Mouse (Mus musculus): Measurements from ENCODE around the gene Tanc2. TPM values are rescaled to one million over a fixed set of nuclear protein-coding genes. Genes with fewer than 3 reads are reported as not detected.

Tanc2 gene
- polyA plus RNA-seq, 1 experiment from 2014 or later, result 14.5 TPM

- WGBS, result 46% methylated on average over 6 of the region's 6 CpGs
- ATAC-seq (ENCODE audit: extremely low read depth, insufficient number of reproducible peaks, low FRiP score, low TSS enrichment), result no peak
- peaks cover 12% of the 10 kb centered on the region for H3K4me1 ChIP-seq
These were observed 246.6 kb downstream of the Tanc2 start for GRCm38 (mm10) chr11:105836344-105836891.

GRCm38 (mm10) chr11:105837962-105838361, 248.2 kb downstream of the Tanc2 start:
- no peaks in the 10 kb centered on the region for H3K27me3 ChIP-seq (replicated peaks)
- no peak overlapping the region for H3K4me3 ChIP-seq
- no peak overlapping the region for H3K4me2 ChIP-seq
- peaks cover 12% of the 10 kb centered on the region for H3K4me1 ChIP-seq
- no peaks in the 10 kb centered on the region for H3K9me3 ChIP-seq
- H3K9ac ChIP-seq, result no peak overlapping the region
- no peak overlapping the region for H3K27ac ChIP-seq (replicated peaks)
- no peak for ATAC-seq (ENCODE audit: extremely low read depth, insufficient number of reproducible peaks, low FRiP score, low TSS enrichment)
- H3K36me3 ChIP-seq, result peaks cover 44% of the 10 kb centered on the region

More at GRCm38 (mm10) chr11:105836344-105836891, 246.6 kb downstream of the Tanc2 start:
- peak overlapping the region; percentile 34 for H3K27ac ChIP-seq (replicated peaks)
- H3K27me3 ChIP-seq (replicated peaks), result no peaks in the 10 kb centered on the region
- no peak overlapping the region for H3K9ac ChIP-seq
- H3K36me3 ChIP-seq, result peaks cover 34% of the 10 kb centered on the region
- H3K4me3 ChIP-seq, result no peak overlapping the region
- no peak overlapping the region for H3K4me2 ChIP-seq
- H3K9me3 ChIP-seq, result no peaks in the 10 kb centered on the region

GRCm38 (mm10) chr11:105845901-105846300, 256.1 kb downstream of the Tanc2 start:
- H3K36me3 ChIP-seq, result peaks cover 33% of the 10 kb centered on the region
- H3K4me2 ChIP-seq, result no peak overlapping the region
- WGBS, result 89% methylated on average over 1 of the region's 1 CpGs
- no peak overlapping the region for H3K27ac ChIP-seq (replicated peaks)
- H3K9ac ChIP-seq, result no peak overlapping the region
- ATAC-seq (ENCODE audit: extremely low read depth, insufficient number of reproducible peaks, low FRiP score, low TSS enrichment), result no peak
- H3K9me3 ChIP-seq, result no peaks in the 10 kb centered on the region
- no peaks in the 10 kb centered on the region for H3K27me3 ChIP-seq (replicated peaks)
- no peak overlapping the region for H3K4me3 ChIP-seq
- H3K4me1 ChIP-seq, result no peaks in the 10 kb centered on the region

GRCm38 (mm10) chr11:105855504-105855903, 265.7 kb downstream of the Tanc2 start:
- Histone ChIP-seq H3K4me3 (no peak overlapping the region), H3K4me2 (no peak overlapping the region), H3K27ac (replicated peaks) (no peak overlapping the region), H3K36me3 (peaks cover 33% of the 10 kb centered on the region), H3K9me3 (peaks cover 3% of the 10 kb centered on the region; the same call in 1 of the 2 replicates), H3K9ac (no peak overlapping the region), H3K4me1 (peaks cover 7% of the 10 kb centered on the region; the same call in 1 of the 2 replicates), H3K27me3 (replicated peaks) (no peaks in the 10 kb centered on the region)
- WGBS, result 49% methylated on average over 3 of the region's 3 CpGs
- no peak for ATAC-seq (ENCODE audit: extremely low read depth, insufficient number of reproducible peaks, low FRiP score, low TSS enrichment)

GRCm38 (mm10) chr11:105858063-105858462, 268.3 kb downstream of the Tanc2 start:
- Histone ChIP-seq H3K9ac (no peak overlapping the region), H3K4me2 (no peak overlapping the region), H3K4me1 (peaks cover 7% of the 10 kb centered on the region; the same call in 1 of the 2 replicates), H3K27me3 (replicated peaks) (no peaks in the 10 kb centered on the region), H3K36me3 (peaks cover 39% of the 10 kb centered on the region), H3K27ac (replicated peaks) (no peak overlapping the region), H3K9me3 (peaks cover 3% of the 10 kb centered on the region; the same call in 1 of the 2 replicates), H3K4me3 (no peak overlapping the region)
- no peak for ATAC-seq (ENCODE audit: extremely low read depth, insufficient number of reproducible peaks, low FRiP score, low TSS enrichment)

- H3K27ac ChIP-seq (replicated peaks), result peak overlapping the region; percentile 42; the same call in 1 of the 2 replicates
- no peak overlapping the region for H3K4me3 ChIP-seq
- H3K36me3 ChIP-seq, result peaks cover 37% of the 10 kb centered on the region
- no peaks in the 10 kb centered on the region for H3K9me3 ChIP-seq
- peaks cover 48% of the 10 kb centered on the region for H3K4me1 ChIP-seq
- WGBS, result 52% methylated on average over 1 of the region's 1 CpGs
- no peak overlapping the region for H3K4me2 ChIP-seq
- no peak for ATAC-seq (ENCODE audit: extremely low read depth, insufficient number of reproducible peaks, low FRiP score, low TSS enrichment)
- no peak overlapping the region for H3K9ac ChIP-seq
- no peaks in the 10 kb centered on the region for H3K27me3 ChIP-seq (replicated peaks)
These were observed 295.8 kb downstream of the Tanc2 start for GRCm38 (mm10) chr11:105885558-105885957.

- Histone ChIP-seq H3K9ac (no peak overlapping the region), H3K4me2 (no peak overlapping the region), H3K4me3 (no peak overlapping the region), H3K27ac (replicated peaks) (peak overlapping the region; percentile 84), H3K4me1 (peaks cover 51% of the 10 kb centered on the region), H3K27me3 (replicated peaks) (no peaks in the 10 kb centered on the region), H3K9me3 (no peaks in the 10 kb centered on the region), H3K36me3 (peaks cover 30% of the 10 kb centered on the region)
- WGBS, result 28% methylated on average over 1 of the region's 1 CpGs
- ATAC-seq (ENCODE audit: extremely low read depth, insufficient number of reproducible peaks, low FRiP score, low TSS enrichment), result peak; percentile 61; the same call in 1 of the 2 replicates
These were observed 297.5 kb downstream of the Tanc2 start for GRCm38 (mm10) chr11:105887281-105887680.

GRCm38 (mm10) chr11:105899151-105899550, 309.4 kb downstream of the Tanc2 start:
- Histone ChIP-seq H3K36me3 (peaks cover 84% of the 10 kb centered on the region), H3K9ac (no peak overlapping the region), H3K4me3 (no peak overlapping the region), H3K27me3 (replicated peaks) (no peaks in the 10 kb centered on the region), H3K4me1 (peaks cover 10% of the 10 kb centered on the region; the same call in 1 of the 2 replicates), H3K27ac (replicated peaks) (no peak overlapping the region), H3K4me2 (no peak overlapping the region), H3K9me3 (no peaks in the 10 kb centered on the region)
- ATAC-seq (ENCODE audit: extremely low read depth, insufficient number of reproducible peaks, low FRiP score, low TSS enrichment), result no peak
- 39% methylated on average over 1 of the region's 1 CpGs for WGBS

GRCm38 (mm10) chr11:105901501-105901900, 311.7 kb downstream of the Tanc2 start:
- Histone ChIP-seq H3K4me2 (no peak overlapping the region), H3K27me3 (replicated peaks) (no peaks in the 10 kb centered on the region), H3K4me3 (no peak overlapping the region), H3K9ac (no peak overlapping the region), H3K9me3 (no peaks in the 10 kb centered on the region), H3K4me1 (peaks cover 24% of the 10 kb centered on the region), H3K27ac (replicated peaks) (peak overlapping the region; percentile 42; the same call in 1 of the 2 replicates), H3K36me3 (peaks cover 74% of the 10 kb centered on the region)
- 67% methylated on average over 2 of the region's 2 CpGs for WGBS
- no peak for ATAC-seq (ENCODE audit: extremely low read depth, insufficient number of reproducible peaks, low FRiP score, low TSS enrichment)

- H3K4me2 ChIP-seq, result no peak overlapping the region
- no peaks in the 10 kb centered on the region for H3K27me3 ChIP-seq (replicated peaks)
- 84% methylated on average over 1 of the region's 1 CpGs for WGBS
- no peak for ATAC-seq (ENCODE audit: extremely low read depth, insufficient number of reproducible peaks, low FRiP score, low TSS enrichment)
- peaks cover 64% of the 10 kb centered on the region for H3K36me3 ChIP-seq
- H3K4me3 ChIP-seq, result no peak overlapping the region
- peaks cover 24% of the 10 kb centered on the region for H3K4me1 ChIP-seq
- H3K9ac ChIP-seq, result no peak overlapping the region
- no peaks in the 10 kb centered on the region for H3K9me3 ChIP-seq
- 0 out of 2 replicates have a peak overlapping the region, but pooled peaks have one; percentile 4 for H3K27ac ChIP-seq (replicated peaks)
These were observed 313.2 kb downstream of the Tanc2 start for GRCm38 (mm10) chr11:105902956-105903355.

GRCm38 (mm10) chr11:105905529-105906213, 315.9 kb downstream of the Tanc2 start:
- peaks cover 20% of the 10 kb centered on the region for H3K4me1 ChIP-seq
- no peaks in the 10 kb centered on the region for H3K27me3 ChIP-seq (replicated peaks)
- no peak overlapping the region for H3K4me2 ChIP-seq
- H3K9me3 ChIP-seq, result no peaks in the 10 kb centered on the region
- no peak overlapping the region for H3K4me3 ChIP-seq
- ATAC-seq (ENCODE audit: extremely low read depth, insufficient number of reproducible peaks, low FRiP score, low TSS enrichment), result no peak
- peak overlapping the region; percentile 70 for H3K27ac ChIP-seq (replicated peaks)
- peaks cover 58% of the 10 kb centered on the region for H3K36me3 ChIP-seq
- 39% methylated on average over 4 of the region's 4 CpGs for WGBS
- H3K9ac ChIP-seq, result no peak overlapping the region

- Histone ChIP-seq H3K36me3 (peaks cover 56% of the 10 kb centered on the region), H3K27me3 (replicated peaks) (no peaks in the 10 kb centered on the region), H3K4me3 (no peak overlapping the region), H3K27ac (replicated peaks) (no peak overlapping the region), H3K4me1 (peaks cover 14% of the 10 kb centered on the region), H3K9ac (no peak overlapping the region), H3K9me3 (no peaks in the 10 kb centered on the region), H3K4me2 (no peak overlapping the region)
- WGBS, result 89% methylated on average over 1 of the region's 1 CpGs
- ATAC-seq (ENCODE audit: extremely low read depth, insufficient number of reproducible peaks, low FRiP score, low TSS enrichment), result no peak
These were observed 317.6 kb downstream of the Tanc2 start for GRCm38 (mm10) chr11:105907381-105907780.
